Mouse (Mus musculus) stomach, postnatal 0 days (tissue): ENCODE measurements around the gene Bach2. TPM values are rescaled to one million over a fixed set of nuclear protein-coding genes. Genes with fewer than 3 reads are reported as not detected.
A peak's percentile ranks its signal among the peaks of the same experiment; 100 is the strongest.

Experiments used
- ATAC-seq: fragments of 200-750 bp; cut with Nextera tagmentation; 2 replicates; pipeline ENCODE4 v1.8.0; 2017; ENCODE audit not compliant: low FRiP score, low TSS enrichment
- DNase-seq: peaks from one replicate; pipeline ENCODE4 v3.0.0-alpha.2; 2016; ENCODE audit warnings: low spot score
- H3K27ac ChIP-seq: fragments of 300-500 bp; sonication (generic); replicated peaks from 2 replicates; pipeline ENCODE4 v1.5.1; 2014; ENCODE audit warnings: mild to moderate bottlenecking, control low read depth
- H3K27me3 ChIP-seq: fragments of 300-500 bp; sonication (generic); 2 replicates; pipeline ENCODE4 v1.6.1; 2014; ENCODE audit warnings: low read length; ENCODE audit not compliant: control insufficient read depth, insufficient read depth
- H3K36me3 ChIP-seq: fragments of 300-500 bp; sonication (generic); 2 replicates; pipeline ENCODE4 v1.6.1; 2014; ENCODE audit warnings: low read length, mixed read lengths; ENCODE audit not compliant: control insufficient read depth, insufficient read depth
- H3K4me1 ChIP-seq: fragments of 300-500 bp; sonication (generic); replicated peaks from 2 replicates; pipeline ENCODE4 v1.6.1; 2014; ENCODE audit warnings: antibody characterized with exemption; ENCODE audit not compliant: control insufficient read depth, insufficient read depth
- H3K4me2 ChIP-seq: fragments of 300-500 bp; sonication (generic); replicated peaks from 2 replicates; pipeline ENCODE4 v1.6.1; 2014; ENCODE audit warnings: low read depth, mild to moderate bottlenecking, control low read depth, moderate library complexity
- H3K4me3 ChIP-seq: fragments of 300-500 bp; sonication (generic); 2 replicates; pipeline ENCODE4 v1.5.1; 2014; ENCODE audit warnings: low read depth, low read length, control low read depth
- H3K9ac ChIP-seq: fragments of 300-500 bp; sonication (generic); 2 replicates; pipeline ENCODE4 v1.6.1; 2014; ENCODE audit warnings: mild to moderate bottlenecking, low read length, control low read depth, mixed read lengths
- H3K9me3 ChIP-seq: fragments of 300-500 bp; sonication (generic); 2 replicates; pipeline ENCODE4 v1.6.1; 2016; ENCODE audit warnings: low read length; ENCODE audit not compliant: control insufficient read depth
- CTCF ChIP-seq: IDR thresholded peaks from 2 replicates; pipeline ENCODE4 v1.5.1; 2016; ENCODE audit warnings: antibody characterized with exemption, low read depth, mild to moderate bottlenecking, moderate library complexity
- EP300 ChIP-seq: optimal IDR thresholded peaks from 2 replicates; pipeline ENCODE3; 2016; ENCODE audit warnings: antibody characterized with exemption
- WGBS: fragments of 180-500 bp; shearing (Covaris S2); extraction: QIAGEN DNeasy Blood & Tissue Kit; methylation state at CpG from one replicate; pipeline ENCODE4 v1.1.7; 2014; 5-methylcytosine and 5-hydroxymethylcytosine counted together
- polyA plus RNA-seq: library from polyadenylated mRNA; unstranded; fragments of >200 nt; fragmentation: Nextera tagmentation; extraction: Ambion mirVana; gene quantifications from 2 replicates; pipeline ENCODE4 v1.2.1, GENCODE M21; 2015

Gene Bach2
- polyA plus RNA-seq, result 1.9 TPM in 2 replicates

GRCm38 (mm10) chr4:32238366-32238854 lies at the start of gene Bach2:
TSS of gene Bach2 (plus strand) at chr4:32238804.
- no peaks in the 10 kb centered on the region for H3K4me1 ChIP-seq
- TF ChIP-seq CTCF (peak; percentile 55), EP300 (no peak)
- peak; percentile 93 for DNase-seq

DNA sequence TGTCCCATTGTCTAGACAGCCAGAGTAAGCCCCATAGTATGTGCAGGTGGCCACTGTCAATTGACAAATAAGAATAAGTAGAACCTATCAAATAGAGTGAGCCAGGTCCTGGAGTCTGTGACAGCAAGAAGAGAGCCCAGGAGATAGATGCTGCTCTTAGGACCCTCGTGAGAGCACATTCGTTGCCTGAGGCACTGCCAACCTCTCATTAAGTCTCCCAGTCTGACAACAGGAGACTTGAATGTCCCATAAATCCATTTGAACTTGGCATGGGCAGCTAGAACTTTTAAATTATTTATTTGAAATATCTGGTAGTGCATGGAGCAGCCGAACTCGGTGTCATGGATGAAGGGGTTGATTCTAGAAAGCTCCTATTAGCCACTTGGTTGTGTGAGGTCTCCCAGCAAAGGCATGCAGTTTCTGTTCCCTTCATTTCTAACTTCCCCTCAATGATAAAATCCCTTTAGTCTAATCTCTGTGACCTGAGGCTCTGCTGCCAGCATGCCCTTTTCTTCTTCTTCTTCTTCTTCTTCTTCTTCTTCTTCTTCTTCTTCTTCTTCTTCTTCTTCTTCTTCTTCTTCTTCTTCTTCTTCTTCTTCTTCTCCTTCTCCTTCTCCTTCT lies 49.1 kb upstream of the Bach2 start:
- ATAC-seq (no peak), DNase-seq (no peak)
- WGBS, result 68% methylated on average over 4 of the region's 4 CpGs
- Histone ChIP-seq H3K27ac (no peak overlapping the region), H3K27me3 (no peaks in the 10 kb centered on the region), H3K9ac (no peak overlapping the region), H3K4me3 (no peak overlapping the region), H3K4me2 (no peak overlapping the region), H3K9me3 (no peaks in the 10 kb centered on the region), H3K36me3 (no peaks in the 10 kb centered on the region), H3K4me1 (no peaks in the 10 kb centered on the region)
- TF ChIP-seq EP300 (no peak), CTCF (no peak)

More at GRCm38 (mm10) chr4:32238366-32238854, at the start of gene Bach2:
- H3K27me3 ChIP-seq, result no peaks in the 10 kb centered on the region; the same call in 1 of the 2 replicates
- H3K27ac ChIP-seq, result peak within 1 kb of the TSS; percentile 94
- no peaks in the 10 kb centered on the region for H3K9me3 ChIP-seq
- no peaks in the 10 kb centered on the region for H3K36me3 ChIP-seq
- WGBS, result under 1% methylated on average over 59 of the region's 69 CpGs
- peak within 1 kb of the TSS; percentile 95 for H3K4me2 ChIP-seq
- H3K4me3 ChIP-seq, result peak within 1 kb of the TSS; percentile 86
- ATAC-seq, result peak; percentile 93
- H3K9ac ChIP-seq, result peak within 1 kb of the TSS; percentile 95

GRCm38 (mm10) chr4:32190506-32190905 lies 48.1 kb upstream of the Bach2 start:
- ATAC-seq, result no peak
- Histone ChIP-seq H3K27ac (no peak overlapping the region), H3K4me1 (no peaks in the 10 kb centered on the region), H3K9ac (no peak overlapping the region), H3K9me3 (no peaks in the 10 kb centered on the region), H3K4me3 (no peak overlapping the region), H3K27me3 (no peaks in the 10 kb centered on the region), H3K36me3 (no peaks in the 10 kb centered on the region), H3K4me2 (no peak overlapping the region)
- 78% methylated on average over 8 of the region's 8 CpGs for WGBS
- no peak for TF ChIP-seq EP300
- no peak for TF ChIP-seq CTCF
- no peak for DNase-seq

- no peak overlapping the region for H3K4me2 ChIP-seq
- H3K9me3 ChIP-seq, result no peaks in the 10 kb centered on the region
- no peak overlapping the region for H3K9ac ChIP-seq
- TF ChIP-seq EP300 (no peak), CTCF (no peak)
- no peaks in the 10 kb centered on the region for H3K4me1 ChIP-seq
- peak overlapping the region; percentile 19; the same call in 1 of the 2 replicates for H3K27ac ChIP-seq
- DNase-seq (peak; percentile 54), ATAC-seq (peak; percentile 69; the same call in 1 of the 2 replicates)
- no peak overlapping the region for H3K4me3 ChIP-seq
- H3K36me3 ChIP-seq, result no peaks in the 10 kb centered on the region
- no peaks in the 10 kb centered on the region for H3K27me3 ChIP-seq
- 26% methylated on average over 9 of the region's 9 CpGs for WGBS
Measured at GRCm38 (mm10) chr4:32195945-32196921, 42.4 kb upstream of the Bach2 start.

GRCm38 (mm10) chr4:32198031-32198430 lies 40.6 kb upstream of the Bach2 start:
- H3K9me3 ChIP-seq, result no peaks in the 10 kb centered on the region
- no peak overlapping the region for H3K4me3 ChIP-seq
- H3K9ac ChIP-seq, result no peak overlapping the region
- no peak overlapping the region for H3K4me2 ChIP-seq
- WGBS, result 78% methylated on average over 1 of the region's 1 CpGs
- ATAC-seq (no peak), DNase-seq (no peak)
- H3K27me3 ChIP-seq, result no peaks in the 10 kb centered on the region
- no peaks in the 10 kb centered on the region for H3K4me1 ChIP-seq
- no peaks in the 10 kb centered on the region for H3K36me3 ChIP-seq
- H3K27ac ChIP-seq, result no peak overlapping the region
- TF ChIP-seq CTCF (no peak), EP300 (no peak)

- DNase-seq (no peak), ATAC-seq (no peak)
- H3K9ac ChIP-seq, result no peak overlapping the region
- H3K4me3 ChIP-seq, result no peak overlapping the region
- WGBS, result 79% methylated on average over 7 of the region's 7 CpGs
- H3K27me3 ChIP-seq, result no peaks in the 10 kb centered on the region
- no peak overlapping the region for H3K4me2 ChIP-seq
- TF ChIP-seq EP300 (no peak), CTCF (no peak)
- no peaks in the 10 kb centered on the region for H3K4me1 ChIP-seq
- H3K27ac ChIP-seq, result peak overlapping the region; percentile 49; the same call in 1 of the 2 replicates
- no peaks in the 10 kb centered on the region for H3K9me3 ChIP-seq
- H3K36me3 ChIP-seq, result no peaks in the 10 kb centered on the region
Measured at GRCm38 (mm10) chr4:32198589-32198988, 40.0 kb upstream of the Bach2 start.
